Mouse (Mus musculus): ENCODE measurements around the gene CT030661.1.
"Not testable (repeated sequence)": the region's sequence is repeated elsewhere in the genome, so short reads cannot be mapped to it uniquely, and the experiment has no call there.

The CT030661.1 gene

DNA sequence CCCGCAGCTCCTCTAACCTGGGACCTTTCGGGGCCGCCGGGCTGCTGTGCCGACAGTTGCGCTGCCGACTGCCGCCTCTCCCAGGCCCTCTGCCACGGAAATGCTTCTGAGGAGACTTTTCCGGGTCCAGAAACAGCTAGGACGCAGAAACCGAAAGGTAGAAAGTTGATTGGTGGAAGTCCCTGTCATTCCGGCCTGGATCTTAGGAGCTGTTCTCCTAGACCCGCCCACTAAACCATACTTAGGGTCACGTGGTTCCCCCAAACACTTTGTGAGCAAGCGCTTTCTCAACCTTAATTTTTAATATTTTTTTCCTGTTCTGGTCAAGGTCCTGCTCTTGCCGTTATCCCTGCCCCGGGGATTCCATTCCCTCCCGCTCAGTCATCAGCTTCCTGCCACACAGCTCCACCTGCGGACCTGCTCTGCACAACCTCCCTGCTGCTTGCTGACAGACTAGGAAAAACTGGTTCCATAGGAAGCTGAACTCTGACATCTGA is at the start of gene CT030661.1:
TSS of gene CT030661.1 (minus strand) at position 108 of the 497 bp plus-strand sequence.
- peak; percentile 95 for DNase-seq (ENCODE audit: low spot score)

DNA sequence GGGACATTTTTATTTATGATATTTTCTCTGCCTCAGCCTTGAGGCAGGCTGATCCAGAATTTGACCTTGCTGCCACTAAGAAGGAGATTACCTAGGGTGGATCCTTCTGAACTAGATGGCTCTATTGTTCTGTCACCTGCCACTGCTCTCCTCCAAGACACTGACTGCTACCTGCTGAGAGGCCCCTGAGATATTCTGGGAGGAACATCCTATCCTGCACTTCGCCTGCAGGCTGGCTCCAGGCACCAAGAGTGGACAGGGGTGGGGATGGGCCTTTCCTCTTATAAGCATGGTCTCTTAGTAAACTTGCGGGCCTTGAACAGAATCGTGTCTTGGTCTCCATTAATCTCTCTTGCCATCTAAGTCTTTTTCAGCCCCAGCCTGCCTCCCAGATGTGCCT is 49.3 kb upstream of the CT030661.1 start:
- DNase-seq (ENCODE audit: low spot score) = no peak

DNA sequence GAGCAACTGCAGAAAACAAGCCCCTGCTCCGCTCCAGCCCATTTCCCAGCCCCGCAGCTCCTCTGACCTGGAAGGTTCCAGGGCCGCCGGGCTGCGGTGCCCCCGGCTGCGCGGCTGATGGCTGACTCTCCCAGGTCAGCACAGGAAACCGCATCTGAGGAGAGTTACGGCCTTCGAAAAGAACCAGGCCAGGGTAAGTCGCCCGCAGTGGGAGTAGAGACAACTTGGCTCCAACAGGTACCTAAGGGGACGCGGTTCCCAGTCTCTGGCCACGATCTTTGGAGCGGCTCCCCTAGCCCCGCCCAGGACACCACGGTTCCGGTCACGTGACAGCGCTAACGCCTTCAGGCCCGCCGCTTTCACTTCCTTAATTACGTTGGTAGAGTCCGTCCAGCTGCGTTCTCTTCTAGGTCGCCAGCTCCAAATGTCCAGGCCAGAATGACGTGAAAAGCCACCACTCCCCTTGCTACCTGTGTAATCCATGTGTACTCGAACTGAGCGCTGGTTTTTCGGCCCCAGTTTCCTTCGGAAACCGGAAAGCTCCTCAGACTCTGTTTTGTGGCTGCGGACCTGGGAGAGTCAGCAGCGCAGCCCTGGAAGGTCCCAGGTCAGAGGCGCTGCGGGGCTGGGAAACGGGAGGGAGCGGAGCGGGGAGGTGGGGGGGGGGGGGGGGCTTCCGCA is 46.6 kb upstream of the CT030661.1 start, which contains the start of the genes Zfp944 and Zfp758:
TSS of gene Zfp944 (minus strand) at position 300 of the 681 bp plus-strand sequence.
TSS of gene Zfp758 (plus strand) at position 353 of the 681 bp plus-strand sequence.
- DNase-seq (ENCODE audit: low spot score) = peak; percentile 11

DNA sequence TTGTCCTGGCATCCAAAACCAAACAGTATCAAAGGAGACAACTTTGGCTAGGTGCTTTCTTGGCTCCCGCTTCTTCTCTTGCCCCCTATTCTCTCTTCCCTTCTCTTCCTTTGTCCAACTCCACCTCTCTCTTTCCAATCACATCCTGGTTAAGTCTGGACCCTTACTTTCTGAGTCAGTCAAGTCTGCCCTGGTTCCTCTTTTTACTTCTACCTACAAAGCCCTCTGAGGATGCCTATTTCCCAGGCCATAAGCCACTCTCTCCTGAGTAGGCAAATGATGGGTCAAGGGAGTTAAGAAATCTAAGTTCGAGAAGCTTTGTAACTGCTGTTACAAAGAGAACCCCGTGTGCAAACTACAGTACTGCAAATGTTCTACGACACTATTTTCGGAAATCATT is 45.9 kb upstream of the CT030661.1 start:
- no peak for DNase-seq (ENCODE audit: low spot score)

DNA sequence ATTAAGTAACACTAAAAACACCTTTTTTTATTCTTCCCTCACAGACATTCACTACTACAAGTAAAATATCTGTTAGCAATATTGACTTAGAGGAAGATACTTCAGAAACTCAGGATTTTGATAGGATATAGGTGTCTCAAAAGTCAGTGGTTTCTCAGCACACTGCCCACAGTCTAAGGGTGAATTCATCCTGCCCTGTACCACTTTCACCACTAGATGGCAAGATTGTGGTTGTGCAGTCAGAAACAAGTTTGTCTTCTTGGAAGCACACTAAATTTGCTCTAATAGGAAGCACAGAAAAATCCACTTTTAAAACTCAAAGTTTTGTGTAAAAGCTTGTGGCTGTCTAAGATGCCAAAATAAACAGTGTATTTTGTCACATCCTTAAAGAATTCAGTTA is 38.2 kb upstream of the CT030661.1 start:
- no peak for DNase-seq (ENCODE audit: low spot score)

DNA sequence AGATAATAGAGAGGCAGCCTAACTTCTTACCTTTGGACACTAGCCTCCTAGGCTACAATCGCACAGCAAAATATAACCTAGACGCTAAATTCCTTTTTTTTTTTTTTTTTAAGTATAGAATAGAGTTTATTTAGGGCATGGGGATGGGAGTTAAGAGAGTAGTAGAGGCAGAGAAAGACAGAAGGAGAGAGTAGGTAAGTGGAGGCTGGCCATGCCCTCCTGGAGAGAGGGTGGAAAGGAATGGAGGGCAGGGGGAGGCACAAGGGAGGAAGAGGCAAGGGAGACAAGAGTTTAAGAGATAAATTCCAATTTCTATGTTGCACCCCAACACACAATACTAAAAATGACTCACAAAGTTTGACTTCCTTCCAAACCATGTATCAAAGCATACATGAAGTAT is 610 bp upstream of the CT030661.1 start:
- DNase-seq (ENCODE audit: low spot score) = not testable (repeated sequence)

DNA sequence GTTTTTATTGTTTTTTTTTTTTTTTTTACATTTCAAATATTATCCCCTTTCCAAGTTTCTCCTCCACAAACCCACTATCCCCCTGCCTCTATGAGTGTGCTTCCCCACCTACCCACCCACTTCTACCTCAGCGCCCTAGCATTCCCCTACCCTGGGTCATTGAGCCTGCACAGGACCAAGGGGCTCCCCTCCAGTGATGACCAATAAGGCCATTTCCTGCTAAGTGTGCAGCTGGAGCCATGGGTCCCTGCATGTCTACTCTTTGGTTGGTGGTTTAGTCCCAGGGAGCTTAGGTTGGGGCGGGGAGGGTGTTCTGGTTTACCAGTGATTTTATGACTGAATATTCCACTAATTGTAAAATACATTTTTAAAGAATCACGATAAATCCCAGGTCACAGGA is 418 bp downstream of the CT030661.1 start:
- DNase-seq (ENCODE audit: low spot score) = not testable (repeated sequence)

Data from left cerebral cortex, adult 11 months (tissue).